Mouse (Mus musculus) adrenal gland (tissue): ENCODE data around the gene Cdc37.

ENCODE experiments used
- intact Hi-C: fragments of 180-260 bp; cut with DNase I; formaldehyde crosslinking; loops from one replicate; pipeline ENCODE4 v1.15.1; 2025

The Cdc37 gene

DNA sequence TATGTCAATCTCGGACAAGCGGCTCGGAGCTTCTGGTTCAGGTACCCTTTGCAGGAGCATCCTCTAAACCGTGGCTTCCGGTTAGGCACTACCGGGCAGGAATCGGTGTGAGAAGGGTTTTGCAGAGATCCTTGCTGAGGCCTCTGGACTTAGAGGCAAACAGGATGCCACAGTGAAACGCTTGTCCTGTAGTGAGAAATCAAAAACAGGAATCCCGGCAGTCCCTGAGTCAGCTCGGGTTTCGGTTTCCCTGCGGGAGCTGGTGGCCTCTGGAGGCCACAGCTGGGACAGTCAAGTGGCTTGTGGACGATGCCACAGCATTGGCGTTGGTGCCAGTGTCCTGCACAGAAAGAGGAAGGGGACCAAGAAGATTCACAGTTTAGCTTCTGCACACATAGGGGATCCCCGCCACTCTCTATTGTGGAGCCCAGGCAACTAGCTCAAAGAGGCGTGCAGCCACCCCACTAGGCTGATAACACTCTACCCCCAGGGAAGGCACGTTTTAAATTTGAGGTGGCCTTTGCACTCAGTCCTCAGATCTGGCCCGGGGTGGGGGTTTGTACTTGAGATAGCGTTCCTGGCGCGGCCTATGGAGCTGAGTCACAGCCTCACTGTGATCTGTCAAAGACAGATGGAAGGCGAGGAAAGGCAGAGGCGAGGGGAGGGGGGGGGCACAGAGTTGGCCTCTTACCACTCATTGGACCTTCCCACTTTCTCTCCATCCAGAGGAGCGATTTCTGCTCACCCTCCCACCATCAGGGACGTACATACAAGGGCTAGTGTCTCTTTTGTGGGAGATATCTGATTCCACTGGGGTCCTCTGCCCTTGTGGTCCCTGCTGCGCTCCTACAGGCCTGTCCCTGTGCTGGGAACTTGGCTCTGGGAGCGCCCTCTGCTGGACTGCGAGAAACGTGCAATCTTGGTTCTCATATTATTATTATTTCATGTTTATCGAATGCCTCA is 18.7 kb upstream of the Cdc37 start:
- intact Hi-C loops, result no loop called here

- intact Hi-C loops, result no loop called here
These were observed 17.6 kb upstream of the Cdc37 start for GRCm38 (mm10) chr9:21167140-21168097.

- intact Hi-C loops, result no loop called here
These were observed 16.7 kb upstream of the Cdc37 start for GRCm38 (mm10) chr9:21166516-21166915.

DNA sequence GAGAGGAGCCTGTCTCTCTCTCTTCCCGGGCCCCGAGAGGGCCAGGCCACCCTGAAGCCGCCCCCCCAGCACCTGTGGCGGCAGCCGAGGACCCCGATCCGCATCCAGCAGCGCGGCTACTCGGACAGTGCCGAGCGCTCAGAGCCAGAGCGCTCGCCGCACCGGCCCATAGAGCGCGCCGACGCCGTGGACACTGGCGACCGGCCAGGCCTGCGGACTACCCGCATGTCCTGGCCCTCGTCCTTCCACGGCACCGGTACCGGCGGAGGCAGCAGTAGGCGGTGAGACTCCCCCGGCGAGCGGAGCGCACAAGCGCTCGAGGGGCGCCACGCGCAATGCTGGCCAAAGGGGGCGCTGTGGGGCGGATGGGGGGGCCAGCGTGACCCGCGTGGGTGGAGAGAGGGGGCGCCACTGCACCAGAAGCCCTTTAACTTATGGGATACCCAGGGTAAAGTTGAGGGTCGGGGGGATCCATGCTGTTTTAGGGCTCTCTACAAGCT is 16.2 kb upstream of the Cdc37 start:
- intact Hi-C loops, result no loop called here

DNA sequence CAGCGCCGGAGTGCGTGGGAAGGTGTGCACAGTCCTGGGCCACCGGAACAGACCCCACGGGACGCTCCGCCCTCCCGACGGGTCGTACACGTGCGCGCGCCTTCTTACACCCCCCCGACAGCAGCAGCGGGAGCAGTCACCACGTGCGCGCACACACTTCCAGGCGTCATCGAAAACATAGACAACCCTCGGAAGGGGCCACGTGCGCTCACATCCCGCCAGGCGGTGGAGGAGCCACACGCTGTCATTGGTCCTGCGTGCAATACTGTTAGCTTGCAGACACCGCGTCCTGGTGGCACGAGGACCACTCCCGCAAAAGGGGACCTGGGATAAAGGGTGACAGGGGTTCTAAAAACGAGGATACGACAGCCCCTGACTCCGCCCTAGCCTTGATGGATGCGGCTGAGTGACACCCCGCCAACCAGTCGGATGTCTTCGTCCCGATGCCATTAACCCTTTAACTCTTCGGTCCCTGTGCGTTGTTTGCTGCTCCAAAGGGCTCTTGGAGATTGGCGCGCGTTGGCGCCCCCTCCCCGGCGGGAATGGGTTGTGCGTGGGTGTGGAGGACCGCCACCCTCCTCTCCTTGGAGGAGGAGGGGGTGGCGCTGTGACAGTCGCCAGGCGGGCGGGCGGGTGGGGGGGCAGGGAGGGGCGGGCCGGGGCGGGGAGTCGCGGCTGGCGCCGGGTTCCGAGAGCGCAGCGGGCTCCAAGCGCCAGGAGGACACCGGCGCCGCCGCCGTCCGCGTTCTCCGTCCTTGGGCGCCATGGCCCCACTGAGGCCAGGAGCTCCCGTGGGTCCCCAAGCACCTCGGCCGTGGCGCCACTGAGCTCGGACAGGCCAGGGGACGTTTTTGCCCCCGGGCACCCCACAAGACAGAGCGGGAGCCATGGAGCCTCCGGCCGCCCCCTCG is 15.5 kb upstream of the Cdc37 start, which contains the start of gene Pde4a:
Pde4a (plus strand) TSS at position 674 of the 911 bp plus-strand sequence.
- intact Hi-C loops, result no loop called here

DNA sequence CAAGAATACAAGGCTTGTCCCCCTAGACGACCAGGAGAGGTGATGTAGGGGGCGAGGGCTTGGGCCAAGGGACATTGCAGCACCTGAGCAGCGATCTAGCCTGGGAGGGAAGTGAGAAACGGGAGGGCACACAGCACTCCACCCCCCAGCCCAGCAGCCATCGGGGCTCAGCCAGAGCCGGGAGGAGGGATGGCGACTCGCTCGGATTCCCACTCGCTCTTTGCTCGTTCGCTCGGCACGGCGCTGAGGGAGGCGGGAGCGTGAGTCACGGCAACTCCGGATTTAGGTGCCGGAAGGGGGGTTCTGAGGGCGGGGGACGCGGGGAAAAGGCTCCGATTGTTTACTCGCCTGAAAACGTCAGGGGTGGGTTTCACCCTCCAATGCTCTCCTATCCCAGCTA is 14.3 kb upstream of the Cdc37 start:
- intact Hi-C loops, result no loop called here

GRCm38 (mm10) chr9:21163086-21164050 is 13.6 kb upstream of the Cdc37 start:
- intact Hi-C loops, result no loop called here

GRCm38 (mm10) chr9:21161209-21161909 is 11.6 kb upstream of the Cdc37 start:
- intact Hi-C loops, result no loop called here

GRCm38 (mm10) chr9:21154787-21155186 is 5.0 kb upstream of the Cdc37 start:
- intact Hi-C loops, result no loop called here

- intact Hi-C loops, result no loop called here
These were observed 4.1 kb upstream of the Cdc37 start for GRCm38 (mm10) chr9:21153833-21154232.

- intact Hi-C loops, result no loop called here
These were observed 3.5 kb upstream of the Cdc37 start for GRCm38 (mm10) chr9:21153331-21153730.

GRCm38 (mm10) chr9:21152715-21153114 is 2.9 kb upstream of the Cdc37 start:
- intact Hi-C loops, result no loop called here

DNA sequence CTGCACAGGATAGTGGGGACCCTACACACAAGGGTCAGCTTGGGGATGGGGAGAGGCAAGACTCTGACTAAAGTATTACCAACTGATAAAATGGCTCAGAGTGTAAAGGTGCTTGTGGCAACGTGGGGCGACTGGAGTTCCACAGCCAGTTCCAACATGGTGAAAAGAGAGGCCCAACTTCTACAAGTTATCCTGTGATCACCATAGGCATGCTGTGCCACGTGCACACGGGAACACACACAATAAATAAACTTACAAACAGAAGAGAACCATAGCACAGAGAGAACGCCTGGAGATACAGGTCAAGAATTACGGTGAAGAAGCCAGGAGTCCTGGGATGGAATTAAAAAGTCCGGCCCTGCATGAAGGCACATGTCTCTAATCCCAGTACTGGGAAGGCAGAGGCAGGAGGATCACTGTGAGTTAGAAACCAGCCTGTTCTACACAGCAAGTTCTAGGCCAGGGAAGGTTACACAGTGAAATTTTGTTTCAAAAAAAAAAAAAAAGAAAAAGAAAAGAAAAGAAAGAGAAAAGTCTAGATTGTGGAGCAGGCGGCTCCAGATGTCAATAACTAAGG is 617 bp downstream of the Cdc37 start:
- intact Hi-C loops, result no loop called here

GRCm38 (mm10) chr9:21148427-21148826 is 1.4 kb downstream of the Cdc37 start:
- intact Hi-C loops, result no loop called here

DNA sequence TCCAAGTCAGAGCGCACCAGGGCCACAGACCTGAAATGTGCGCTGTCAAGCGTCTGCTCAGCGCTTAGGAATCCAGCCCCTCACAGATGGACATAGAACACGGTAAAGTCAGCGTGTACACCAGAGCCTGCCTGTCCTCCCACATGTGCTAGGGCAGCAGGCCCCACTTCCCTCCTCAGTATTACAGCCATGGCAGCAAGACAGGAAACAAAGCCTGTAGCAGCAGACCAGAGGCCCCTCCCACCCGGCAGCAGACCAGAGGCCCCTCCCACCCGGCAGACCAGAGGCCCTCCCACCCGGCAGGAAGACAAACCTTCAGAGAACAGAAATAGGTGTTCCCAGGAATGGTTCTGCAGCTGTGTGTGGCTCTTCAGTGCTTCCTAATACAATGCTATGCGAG is 3.1 kb downstream of the Cdc37 start:
- intact Hi-C loops, result no loop called here

GRCm38 (mm10) chr9:21145431-21145830 is 4.4 kb downstream of the Cdc37 start:
- intact Hi-C loops, result no loop called here

DNA sequence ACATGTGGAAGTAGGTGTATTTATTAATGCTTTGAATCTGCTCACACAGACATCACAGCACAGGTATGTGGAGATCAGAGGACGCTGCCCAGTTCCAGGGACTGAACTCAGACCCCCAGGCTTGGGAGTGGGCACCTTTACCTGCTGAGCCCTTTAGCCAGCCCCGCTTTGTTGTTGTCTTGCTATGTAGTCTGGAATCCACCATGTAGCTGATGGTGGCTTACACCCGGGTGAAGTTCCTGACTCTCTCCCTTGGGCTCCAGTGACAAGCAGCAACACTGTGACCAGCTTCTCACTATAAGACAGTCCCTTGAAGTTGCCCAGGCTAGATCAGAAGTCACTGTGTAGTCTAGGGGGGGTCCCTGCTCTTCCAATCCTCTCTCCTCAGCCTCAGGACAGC is 5.4 kb downstream of the Cdc37 start:
- intact Hi-C loops, result no loop called here

GRCm38 (mm10) chr9:21141922-21142321 is 7.9 kb downstream of the Cdc37 start:
- intact Hi-C loops, result no loop called here
